Mouse (Mus musculus) ZHBTc4 (cell line): ENCODE measurements around the gene Slc27a3.

Experiments used
- DNase-seq: peaks from one replicate; pipeline ENCODE4 v3.0.0-alpha.2; 2011; ENCODE audit warnings: low read depth, low spot score

Gene Slc27a3

GRCm38 (mm10) chr3:90391004-90391403 is 1.3 kb upstream of the Slc27a3 start:
- DNase-seq = no peak

- peak; percentile 78 for DNase-seq
These were observed 820 bp downstream of the Slc27a3 start for GRCm38 (mm10) chr3:90388726-90389510.

- DNase-seq = no peak
These were observed 1.5 kb downstream of the Slc27a3 start for GRCm38 (mm10) chr3:90388192-90388591.

- DNase-seq = no peak
These were observed 2.3 kb downstream of the Slc27a3 start for GRCm38 (mm10) chr3:90387483-90387882.

GRCm38 (mm10) chr3:90386817-90387216 is 2.9 kb downstream of the Slc27a3 start:
- no peak for DNase-seq

GRCm38 (mm10) chr3:90384851-90385375 is 4.8 kb downstream of the Slc27a3 start:
- DNase-seq = no peak

GRCm38 (mm10) chr3:90383690-90384089 is 6.0 kb downstream of the Slc27a3 start:
- no peak for DNase-seq

GRCm38 (mm10) chr3:90381727-90382126 is 8.0 kb downstream of the Slc27a3 start:
- DNase-seq = peak; percentile 72

GRCm38 (mm10) chr3:90378496-90378895 is 11.2 kb downstream of the Slc27a3 start:
- peak; percentile 78 for DNase-seq

GRCm38 (mm10) chr3:90376247-90376585 is 13.5 kb downstream of the Slc27a3 start:
- DNase-seq = no peak

- no peak for DNase-seq
These were observed 14.0 kb downstream of the Slc27a3 start for GRCm38 (mm10) chr3:90375562-90376246.

GRCm38 (mm10) chr3:90374368-90374767 is 15.4 kb downstream of the Slc27a3 start:
- DNase-seq = no peak

GRCm38 (mm10) chr3:90373432-90374028 is 16.2 kb downstream of the Slc27a3 start:
- peak; percentile 88 for DNase-seq

- DNase-seq = peak; percentile 54
These were observed 16.9 kb downstream of the Slc27a3 start for GRCm38 (mm10) chr3:90372817-90373216.

GRCm38 (mm10) chr3:90371857-90372256 is 17.9 kb downstream of the Slc27a3 start:
- no peak for DNase-seq

- DNase-seq = no peak
These were observed 20.7 kb downstream of the Slc27a3 start for GRCm38 (mm10) chr3:90369041-90369440.

GRCm38 (mm10) chr3:90367001-90367632 is 22.6 kb downstream of the Slc27a3 start:
- no peak for DNase-seq

- DNase-seq = no peak
These were observed 27.4 kb downstream of the Slc27a3 start for GRCm38 (mm10) chr3:90362346-90362745.

GRCm38 (mm10) chr3:90361476-90361875 is 28.3 kb downstream of the Slc27a3 start:
- DNase-seq = no peak

- DNase-seq = no peak
These were observed 30.5 kb downstream of the Slc27a3 start for GRCm38 (mm10) chr3:90359230-90359629.

- no peak for DNase-seq
These were observed 31.8 kb downstream of the Slc27a3 start for GRCm38 (mm10) chr3:90357959-90358358.

GRCm38 (mm10) chr3:90347847-90348246 is 41.9 kb downstream of the Slc27a3 start:
- peak; percentile 58 for DNase-seq
